Comparison of ENCODE assay signal across 19 mouse cellular contexts in the genomic region with DNA sequence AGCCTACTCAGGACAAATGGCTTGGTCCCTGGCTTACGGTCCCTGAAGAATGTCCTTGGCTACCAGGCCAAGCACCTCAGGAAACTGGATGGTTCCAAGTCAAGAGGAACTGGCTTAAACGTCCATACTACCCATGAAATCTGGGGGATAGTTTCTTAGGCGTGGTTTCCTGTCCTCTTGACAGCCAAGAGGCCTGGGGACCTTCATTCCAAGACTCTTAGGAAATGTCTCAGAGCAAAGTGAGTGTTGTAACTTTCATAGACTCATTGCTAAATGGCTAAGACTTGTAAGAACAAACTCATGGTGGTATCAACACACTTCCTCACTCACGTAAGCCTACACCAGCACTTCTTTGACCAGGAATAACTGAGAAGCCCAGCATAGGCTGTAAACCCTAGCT. TPM values are rescaled to one million over a fixed set of nuclear protein-coding genes. Genes with fewer than 3 reads are reported as not detected.
DNase-seq lines count a peak whose midpoint lies in the region; ATAC-seq and TF ChIP-seq lines count a peak whose summit lies in the region.
"Had no signal": no experiment of that assay in that cellular context is flagged by ENCODE, and none has a peak within 500 bp of the region (broad histone marks: within the 10 kb centered on the region; RNA-seq: fewer than 3 reads in every experiment).

No protein-coding gene starts in this region.

- ATAC-seq in liver, postnatal 0 days, result peak; percentile 40; the same call in 1 of the 2 replicates
- ATAC-seq in granulocyte monocyte progenitor cell, adult 5-6 weeks (replicated peaks; ENCODE audit: poor library complexity, severe bottlenecking), result peak; percentile 89
- ATAC-seq: forebrain, embryonic 15.5 days; intestine, embryonic 15.5 days; midbrain, embryonic 15.5 days had no signal

- TF ChIP-seq CTCF in liver, postnatal 0 days (IDR thresholded peaks at IDR 0.05; ENCODE audit: low read depth), result no peak
- no peak for TF ChIP-seq CTCF in layer of hippocampus, adult 2 months (conservative IDR thresholded peaks at IDR 0.05)

- no peaks in the 10 kb centered on the region for H3K36me3 ChIP-seq in liver, postnatal 0 days (replicated peaks; ENCODE audit: insufficient read depth, low read length)
- H3K36me3 ChIP-seq: forebrain, embryonic 15.5 days; hindbrain, embryonic 12.5 days; intestine, embryonic 15.5 days; limb, embryonic 10.5 days; liver, embryonic 13.5 days; midbrain, embryonic 15.5 days had no signal

- H3K4me3 ChIP-seq in liver, postnatal 0 days (ENCODE audit: low read depth, low read length), result no peak overlapping the region
- no peak overlapping the region for H3K4me3 ChIP-seq in layer of hippocampus, adult 2 months
- H3K4me3 ChIP-seq: erythroblast, embryonic 14.5 days; forebrain, embryonic 15.5 days; hindbrain, embryonic 12.5 days; intestine, embryonic 15.5 days; left cerebral cortex, adult 2 months; limb, embryonic 10.5 days; liver, embryonic 13.5 days; midbrain, embryonic 15.5 days had no signal

- no peaks in the 10 kb centered on the region for H3K27me3 ChIP-seq in liver, postnatal 0 days (ENCODE audit: insufficient read depth, low read length)
- H3K27me3 ChIP-seq: forebrain, embryonic 15.5 days; hindbrain, embryonic 12.5 days; intestine, embryonic 15.5 days; liver, embryonic 13.5 days; midbrain, embryonic 15.5 days had no signal

- 44% methylated on average over 4 of the region's 4 CpGs for WGBS in liver, postnatal 0 days (ENCODE audit: insufficient replicate concordance)

- H3K9ac ChIP-seq in liver, postnatal 0 days (replicated peaks), result no peak overlapping the region
- H3K9ac ChIP-seq: forebrain, embryonic 15.5 days; hindbrain, embryonic 12.5 days; intestine, embryonic 15.5 days; liver, embryonic 13.5 days; midbrain, embryonic 15.5 days had no signal

- H3K4me2 ChIP-seq in liver, postnatal 0 days (ENCODE audit: low read depth, low read length), result no peak overlapping the region
- H3K4me2 ChIP-seq: forebrain, embryonic 15.5 days; hindbrain, embryonic 12.5 days; intestine, embryonic 15.5 days; liver, embryonic 13.5 days; midbrain, embryonic 15.5 days had no signal

- intact Hi-C loops in heart, postnatal 14 days (cut with DNase I), result no loop called here

- no peaks in the 10 kb centered on the region for H3K9me3 ChIP-seq in liver, postnatal 0 days (ENCODE audit: low read length)
- H3K9me3 ChIP-seq: forebrain, embryonic 15.5 days; hindbrain, embryonic 12.5 days; intestine, embryonic 15.5 days; limb, embryonic 10.5 days; liver, embryonic 13.5 days; midbrain, embryonic 15.5 days had no signal

- H3K27ac ChIP-seq in liver, postnatal 0 days (ENCODE audit: low read depth), result peak overlapping the region; percentile 42; the same call in 1 of the 2 replicates
- H3K27ac ChIP-seq in layer of hippocampus, adult 2 months, result no peak overlapping the region
- H3K27ac ChIP-seq: forebrain, embryonic 15.5 days; hindbrain, embryonic 12.5 days; intestine, embryonic 15.5 days; left cerebral cortex, adult 2 months; limb, embryonic 10.5 days; liver, embryonic 13.5 days; midbrain, embryonic 15.5 days had no signal

- peak; percentile 96 for DNase-seq in heart, adult 11 months
- DNase-seq in heart, postnatal 14 days, result no peak
- no peak for DNase-seq in liver, postnatal 0 days
- DNase-seq in liver, result no peak
- peak; percentile 26 for DNase-seq in skeletal muscle tissue, adult 2 months (ENCODE audit: low read depth, low spot score)
- no peak for DNase-seq in layer of hippocampus, adult 11-12 months (ENCODE audit: low spot score)
- no peak for DNase-seq in layer of hippocampus, adult 2 months (ENCODE audit: low spot score in 2 of 2)
- DNase-seq: B cell, adult 2 months; cerebellum, adult 11-12 months; cerebellum, postnatal 36 days; liver, embryonic 13.5 days had no signal

- H3K4me1 ChIP-seq in liver, postnatal 0 days (ENCODE audit: insufficient read depth), result no peaks in the 10 kb centered on the region
- H3K4me1 ChIP-seq: forebrain, embryonic 15.5 days; hindbrain, embryonic 12.5 days; intestine, embryonic 15.5 days; limb, embryonic 10.5 days; liver, embryonic 13.5 days; midbrain, embryonic 15.5 days had no signal

- TF ChIP-seq EP300 in liver, postnatal 0 days (IDR thresholded peaks at IDR 0.05; ENCODE audit: low read depth), result 0 out of 2 replicates have a peak, but pooled peaks have one; percentile 24

RNA-seq across cellular contexts. Expression of gene Fbxo22, which starts 46.9 kb away (rescaled TPM):
- 10 to 100 TPM; 30.8 to 32.9 TPM for total RNA-seq in heart, postnatal 14 days (2021)
- 23.1 and 25.0 TPM in 2 replicates for polyA plus RNA-seq in liver, postnatal 0 days (2015; fragmentation: Nextera tagmentation; extraction: Ambion mirVana)
- 50.3 and 51.3 TPM in 2 replicates for total RNA-seq in granulocyte monocyte progenitor cell, adult 5-6 weeks (2014; fragmentation: Nextera tagmentation)
- 51.9 and 63.0 TPM in 2 replicates for total RNA-seq in granulocyte monocyte progenitor cell, adult 5-6 weeks (2017)
- 10 to 100 TPM; 31.0 to 36.0 TPM for total RNA-seq in layer of hippocampus, adult 2 months (2021)

Comparison
In these comparisons a context has a peak if more than half of its experiments do, and no peak if none do; other contexts are left out.
1. DNase-seq: peak in heart, adult 11 months (single experiment) and skeletal muscle tissue, adult 2 months (single experiment); none in heart, postnatal 14 days (0 of 2), liver, postnatal 0 days (single experiment), liver (single experiment), layer of hippocampus, adult 11-12 months (single experiment) and layer of hippocampus, adult 2 months (0 of 2).